Mouse (Mus musculus): ENCODE measurements around the gene Ldhal6b. TPM values are rescaled to one million over a fixed set of nuclear protein-coding genes. Genes with fewer than 3 reads are reported as not detected.
"Not testable (repeated sequence)": the region's sequence is repeated elsewhere in the genome, so short reads cannot be mapped to it uniquely, and the experiment has no call there.

The Ldhal6b gene
- not detected in 2 replicates for polyA plus RNA-seq (2015; fragmentation: Nextera tagmentation; extraction: Ambion mirVana)

GRCm38 (mm10) chr17:5418545-5418944 is at the start of gene Ldhal6b:
Gene Ldhal6b (minus strand): TSS chr17:5418767.
- H3K4me3 ChIP-seq (replicated peaks), result no peak within 1 kb of the TSS
- H3K27ac ChIP-seq, result no peak within 1 kb of the TSS
- DNase-seq (no peak), ATAC-seq (ENCODE audit: low read depth) (no peak)
- no peak within 1 kb of the TSS for H3K9ac ChIP-seq
- H3K4me1 ChIP-seq (replicated peaks), result peaks cover 20% of the 10 kb centered on the region
- no peaks in the 10 kb centered on the region for H3K27me3 ChIP-seq
- no peaks in the 10 kb centered on the region for H3K9me3 ChIP-seq (replicated peaks)
- 92% methylated on average over 11 of the region's 11 CpGs for WGBS (ENCODE audit: insufficient replicate concordance)
- H3K36me3 ChIP-seq, result peaks cover 26% of the 10 kb centered on the region
- no peak within 1 kb of the TSS for H3K4me2 ChIP-seq

DNA sequence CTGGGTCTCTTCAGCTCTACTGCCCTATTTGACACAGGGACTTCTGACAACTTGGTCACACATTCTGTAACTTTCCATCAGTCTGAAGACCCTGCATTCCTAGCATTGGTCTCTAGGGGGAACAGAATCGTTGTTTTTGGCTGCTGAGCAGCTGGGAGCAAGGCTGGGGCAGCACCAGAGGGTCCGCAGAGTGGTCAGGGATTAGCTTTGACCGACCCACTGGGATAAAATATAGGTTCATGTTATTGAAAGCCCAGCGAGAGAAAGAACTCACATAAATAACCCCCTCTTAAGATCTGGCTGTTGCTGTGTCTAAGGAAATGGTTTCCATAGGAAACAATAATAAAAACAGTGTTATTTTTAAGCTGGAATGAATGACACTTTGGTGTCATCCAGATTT is 48.6 kb upstream of the Ldhal6b start:
- H3K36me3 ChIP-seq, result no peaks in the 10 kb centered on the region
- ATAC-seq (ENCODE audit: low read depth), result no peak

GRCm38 (mm10) chr17:5466736-5467135 is 48.2 kb upstream of the Ldhal6b start:
- DNase-seq (no peak), ATAC-seq (ENCODE audit: low read depth) (no peak)
- no peak overlapping the region for H3K4me3 ChIP-seq (replicated peaks)
- 71% methylated on average over 8 of the region's 8 CpGs for WGBS (ENCODE audit: insufficient replicate concordance)
- H3K27me3 ChIP-seq, result peaks cover 13% of the 10 kb centered on the region; the same call in 1 of the 2 replicates
- no peak overlapping the region for H3K27ac ChIP-seq
- no peaks in the 10 kb centered on the region for H3K36me3 ChIP-seq
- H3K4me1 ChIP-seq (replicated peaks), result no peaks in the 10 kb centered on the region
- H3K9me3 ChIP-seq (replicated peaks), result no peaks in the 10 kb centered on the region
- H3K4me2 ChIP-seq, result no peak overlapping the region
- no peak overlapping the region for H3K9ac ChIP-seq

More for the DNA sequence above, 48.6 kb upstream of the Ldhal6b start:
- no peaks in the 10 kb centered on the region for H3K9me3 ChIP-seq (replicated peaks)
- no peak overlapping the region for H3K4me3 ChIP-seq (replicated peaks)
- H3K4me1 ChIP-seq (replicated peaks), result no peaks in the 10 kb centered on the region
- peaks cover 13% of the 10 kb centered on the region; the same call in 1 of the 2 replicates for H3K27me3 ChIP-seq
- no peak overlapping the region for H3K4me2 ChIP-seq
- no peak for DNase-seq
- no peak overlapping the region for H3K27ac ChIP-seq
- H3K9ac ChIP-seq, result no peak overlapping the region
- 43% methylated on average over 4 of the region's 4 CpGs for WGBS (ENCODE audit: insufficient replicate concordance)

- 89% methylated on average over 2 of the region's 2 CpGs for WGBS (ENCODE audit: insufficient replicate concordance)
- Histone ChIP-seq H3K4me1 (replicated peaks) (no peaks in the 10 kb centered on the region), H3K9ac (no peak overlapping the region), H3K27ac (no peak overlapping the region), H3K4me2 (no peak overlapping the region), H3K27me3 (peaks cover 11% of the 10 kb centered on the region; the same call in 1 of the 2 replicates), H3K36me3 (no peaks in the 10 kb centered on the region), H3K9me3 (replicated peaks) (no peaks in the 10 kb centered on the region), H3K4me3 (replicated peaks) (no peak overlapping the region)
- ATAC-seq (ENCODE audit: low read depth) (no peak), DNase-seq (no peak)
Measured at GRCm38 (mm10) chr17:5463912-5464311, 45.3 kb upstream of the Ldhal6b start.

- ATAC-seq (ENCODE audit: low read depth) (no peak), DNase-seq (no peak)
- no peaks in the 10 kb centered on the region for H3K36me3 ChIP-seq
- WGBS (ENCODE audit: insufficient replicate concordance), result 57% methylated on average over 4 of the region's 4 CpGs
- no peak overlapping the region for H3K4me3 ChIP-seq (replicated peaks)
- H3K27ac ChIP-seq, result no peak overlapping the region
- H3K9me3 ChIP-seq (replicated peaks), result no peaks in the 10 kb centered on the region
- H3K4me1 ChIP-seq (replicated peaks), result no peaks in the 10 kb centered on the region
- H3K9ac ChIP-seq, result no peak overlapping the region
- no peak overlapping the region for H3K4me2 ChIP-seq
- peaks cover 60% of the 10 kb centered on the region for H3K27me3 ChIP-seq
Measured at GRCm38 (mm10) chr17:5453657-5454056, 35.1 kb upstream of the Ldhal6b start.

DNA sequence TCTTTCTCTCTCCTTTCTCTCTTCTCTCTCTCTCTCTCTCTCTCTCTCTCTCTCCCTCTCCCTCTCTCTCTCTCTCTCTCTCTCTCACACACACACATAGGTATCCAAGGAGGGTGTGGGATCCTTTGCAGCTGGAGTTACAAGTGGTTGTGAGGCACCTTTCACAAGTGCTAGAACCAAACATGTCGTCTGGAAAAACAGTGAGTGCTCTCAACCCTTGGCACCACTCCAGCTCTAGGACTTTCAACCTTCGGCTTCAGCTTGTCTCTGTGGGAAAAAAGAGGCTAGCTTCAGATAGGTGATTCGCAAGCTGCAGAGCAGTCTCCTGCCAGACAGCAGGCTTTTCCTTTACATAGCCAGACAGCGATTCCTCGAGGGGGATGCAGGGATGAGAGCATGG is 25.2 kb upstream of the Ldhal6b start:
- DNase-seq (no peak), ATAC-seq (ENCODE audit: low read depth) (no peak)
- H3K4me3 ChIP-seq (replicated peaks), result no peak overlapping the region
- no peaks in the 10 kb centered on the region for H3K36me3 ChIP-seq
- peaks cover 17% of the 10 kb centered on the region for H3K4me1 ChIP-seq (replicated peaks)
- no peak overlapping the region for H3K9ac ChIP-seq
- no peak overlapping the region for H3K27ac ChIP-seq
- no peaks in the 10 kb centered on the region for H3K9me3 ChIP-seq (replicated peaks)
- H3K4me2 ChIP-seq, result no peak overlapping the region
- 49% methylated on average over 5 of the region's 5 CpGs for WGBS (ENCODE audit: insufficient replicate concordance)
- peaks cover 22% of the 10 kb centered on the region for H3K27me3 ChIP-seq

DNA sequence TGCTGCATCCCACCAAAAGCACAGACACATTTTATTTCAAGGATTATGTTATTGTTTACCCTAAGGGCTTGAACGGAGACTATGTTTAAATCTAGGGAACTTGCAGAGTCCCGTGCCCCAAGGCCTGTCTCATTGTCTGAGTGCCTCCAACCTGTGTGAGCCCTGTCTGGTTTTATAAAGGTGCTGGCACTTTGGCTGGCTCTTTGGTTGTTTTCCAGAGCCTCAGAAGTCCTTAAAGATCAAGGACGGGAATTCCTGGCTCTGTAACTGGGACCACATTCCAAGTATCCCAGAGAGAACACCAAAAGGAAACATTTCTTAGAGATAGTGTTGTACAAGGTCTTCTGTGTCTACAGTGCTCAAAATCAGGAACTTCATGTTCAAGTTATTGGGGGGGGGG is 24.7 kb upstream of the Ldhal6b start:
- H3K4me2 ChIP-seq, result no peak overlapping the region
- H3K9me3 ChIP-seq (replicated peaks), result no peaks in the 10 kb centered on the region
- H3K27ac ChIP-seq, result no peak overlapping the region
- H3K36me3 ChIP-seq, result no peaks in the 10 kb centered on the region
- DNase-seq (no peak), ATAC-seq (ENCODE audit: low read depth) (no peak)
- 59% methylated on average over 3 of the region's 3 CpGs for WGBS (ENCODE audit: insufficient replicate concordance)
- no peak overlapping the region for H3K4me3 ChIP-seq (replicated peaks)
- peaks cover 20% of the 10 kb centered on the region for H3K27me3 ChIP-seq
- H3K9ac ChIP-seq, result no peak overlapping the region
- H3K4me1 ChIP-seq (replicated peaks), result peaks cover 21% of the 10 kb centered on the region

DNA sequence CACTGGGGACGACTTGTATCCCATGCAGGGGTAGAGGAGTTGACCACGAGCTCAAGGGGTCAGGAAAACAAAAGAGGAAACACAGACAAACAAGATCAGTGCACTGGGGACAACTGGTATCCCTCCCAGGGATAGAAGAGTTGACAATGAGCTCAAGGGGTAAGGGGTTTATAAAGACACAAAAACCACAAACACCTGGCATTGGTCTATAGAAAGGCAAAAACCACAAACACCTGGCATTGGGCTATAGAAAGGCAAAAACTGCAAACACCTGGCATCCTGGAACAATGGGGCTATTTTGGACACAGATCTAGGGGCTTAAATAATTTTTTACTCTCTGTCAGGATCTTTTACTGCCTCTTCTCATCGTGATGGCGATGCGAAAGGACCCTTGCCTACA is 23.8 kb upstream of the Ldhal6b start:
- H3K9ac ChIP-seq; ATAC-seq (ENCODE audit: low read depth); H3K4me3 ChIP-seq (replicated peaks); H3K4me2 ChIP-seq; DNase-seq; H3K36me3 ChIP-seq; H3K27ac ChIP-seq; H3K9me3 ChIP-seq (replicated peaks): not testable (repeated sequence)
- 59% methylated on average over 5 of the region's 5 CpGs for WGBS (ENCODE audit: insufficient replicate concordance)
- H3K4me1 ChIP-seq (replicated peaks), result peaks cover 21% of the 10 kb centered on the region
- peaks cover 14% of the 10 kb centered on the region for H3K27me3 ChIP-seq

GRCm38 (mm10) chr17:5440159-5440971 is 21.8 kb upstream of the Ldhal6b start, which contains the start of gene Tmem242:
Gene Tmem242 (minus strand): TSS chr17:5440259.
- Histone ChIP-seq H3K9me3 (replicated peaks) (no peaks in the 10 kb centered on the region), H3K36me3 (0 out of 2 replicates have a peak, but pooled peaks cover 5% of the 10 kb centered on the region), H3K27me3 (peaks cover 3% of the 10 kb centered on the region; the same call in 1 of the 2 replicates), H3K9ac (peak within 1 kb of the TSS; percentile 81), H3K4me1 (replicated peaks) (peaks cover 21% of the 10 kb centered on the region), H3K27ac (peak within 1 kb of the TSS; percentile 77), H3K4me2 (peak within 1 kb of the TSS; percentile 81), H3K4me3 (replicated peaks) (peak within 1 kb of the TSS; percentile 76)
- 1% methylated on average over 27 of the region's 27 CpGs for WGBS (ENCODE audit: insufficient replicate concordance)
- DNase-seq (peak; percentile 76), ATAC-seq (ENCODE audit: low read depth) (peak; percentile 83)

DNA sequence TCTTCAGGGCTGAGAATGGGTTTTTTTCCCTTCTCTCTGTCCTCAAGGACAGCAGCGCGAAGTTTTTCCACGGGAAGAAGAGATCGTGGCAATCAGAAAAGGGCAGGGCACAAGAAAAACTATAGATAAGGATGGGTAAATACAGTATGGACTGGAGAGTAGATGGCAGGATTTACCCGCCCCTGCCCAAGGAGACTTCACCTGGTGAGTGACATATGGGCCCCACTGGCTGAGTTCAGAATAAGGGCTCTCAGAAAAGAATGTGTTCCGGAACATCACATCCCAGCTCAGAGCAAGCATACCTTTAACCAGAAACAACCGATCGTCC is 21.2 kb upstream of the Ldhal6b start:
- H3K4me2 ChIP-seq, result peak overlapping the region; percentile 81
- peaks cover 21% of the 10 kb centered on the region for H3K4me1 ChIP-seq (replicated peaks)
- ATAC-seq (ENCODE audit: low read depth) (peak; percentile 73), DNase-seq (no peak)
- peak overlapping the region; percentile 76 for H3K4me3 ChIP-seq (replicated peaks)
- H3K9ac ChIP-seq, result peak overlapping the region; percentile 81
- peak overlapping the region; percentile 77 for H3K27ac ChIP-seq
- 0 out of 2 replicates have a peak, but pooled peaks cover 5% of the 10 kb centered on the region for H3K36me3 ChIP-seq
- peaks cover 3% of the 10 kb centered on the region; the same call in 1 of the 2 replicates for H3K27me3 ChIP-seq
- under 1% methylated on average over 8 of the region's 8 CpGs for WGBS (ENCODE audit: insufficient replicate concordance)
- H3K9me3 ChIP-seq (replicated peaks), result no peaks in the 10 kb centered on the region

GRCm38 (mm10) chr17:5429772-5430133 is 11.2 kb upstream of the Ldhal6b start:
- peaks cover 7% of the 10 kb centered on the region for H3K4me1 ChIP-seq (replicated peaks)
- no peaks in the 10 kb centered on the region for H3K9me3 ChIP-seq (replicated peaks)
- 71% methylated on average over 9 of the region's 9 CpGs for WGBS (ENCODE audit: insufficient replicate concordance)
- ATAC-seq (ENCODE audit: low read depth) (peak; percentile 37), DNase-seq (peak; percentile 6)
- no peak overlapping the region for H3K9ac ChIP-seq
- no peak overlapping the region for H3K27ac ChIP-seq
- no peak overlapping the region for H3K4me3 ChIP-seq (replicated peaks)
- H3K27me3 ChIP-seq, result no peaks in the 10 kb centered on the region
- no peak overlapping the region for H3K4me2 ChIP-seq
- H3K36me3 ChIP-seq, result peaks cover 29% of the 10 kb centered on the region

Data from liver, embryonic 13.5 days (tissue).